Mouse (Mus musculus) testis, adult 2 months (tissue): ENCODE results near the gene Mknk2.

Experiments used
- CTCF ChIP-seq: fragments of 200-500 bp; IDR thresholded peaks from 2 replicates; pipeline ENCODE4 v1.5.1; 2012; ENCODE audit warnings: low read depth, mild to moderate bottlenecking, inconsistent platforms, low read length, moderate library complexity; ENCODE audit not compliant: control insufficient read depth, insufficient read depth, insufficient replicate concordance
- POLR2A ChIP-seq: fragments of 200-500 bp; IDR thresholded peaks from 2 replicates; pipeline ENCODE4 v1.6.1; 2012; ENCODE audit warnings: low read depth, mild to moderate bottlenecking, inconsistent platforms, low read length, moderate library complexity; ENCODE audit not compliant: control insufficient read depth

DNA sequence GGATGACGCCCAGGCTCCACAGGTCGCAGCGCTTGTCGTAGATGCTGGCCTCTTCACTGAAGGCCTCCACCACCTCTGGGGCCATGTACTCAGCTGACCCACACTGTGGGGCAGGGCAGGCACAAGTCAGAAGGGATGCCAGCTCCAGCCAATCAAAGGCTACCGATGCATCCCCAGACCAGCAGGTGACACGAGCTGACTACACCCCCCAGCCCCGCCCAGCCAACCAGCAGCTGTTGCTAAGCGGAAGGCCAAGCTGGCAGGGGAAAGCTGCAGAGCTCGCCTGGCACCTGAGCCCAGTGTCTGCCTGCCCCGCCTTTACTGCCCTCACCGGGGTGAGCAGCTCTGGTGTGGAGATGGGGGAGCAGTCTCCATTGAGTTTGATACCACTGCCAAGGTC lies 9.3 kb downstream of the Mknk2 start:
- TF ChIP-seq CTCF, result no peak
- TF ChIP-seq POLR2A, result no peak
